Mouse (Mus musculus): ENCODE results near the gene Lrp10. TPM values are rescaled to one million over a fixed set of nuclear protein-coding genes. Genes with fewer than 3 reads are reported as not detected.

Gene Lrp10
- polyA plus RNA-seq, 1 experiment from 2014 or later = 26.6 TPM

DNA sequence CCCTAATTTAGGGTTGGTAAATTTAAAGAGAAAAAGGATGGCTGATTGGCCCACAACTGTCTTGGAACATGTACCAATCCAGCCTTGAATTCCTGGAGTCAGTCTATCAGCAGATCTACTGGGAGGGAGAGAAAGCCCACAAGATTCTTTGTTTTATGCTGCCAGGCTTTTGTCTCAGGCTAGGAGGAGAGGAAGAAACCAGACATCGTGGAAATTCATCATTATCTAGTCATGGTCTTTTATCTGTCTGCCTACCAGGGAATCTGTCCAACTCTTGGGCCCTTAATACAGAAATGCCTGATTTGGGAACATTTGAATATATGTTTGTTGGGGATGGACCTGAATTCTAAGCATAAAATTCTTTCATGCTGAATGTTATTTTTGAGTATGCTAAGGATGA lies 38.4 kb upstream of the Lrp10 start:
- no peak for ATAC-seq (ENCODE audit: insufficient read depth, low FRiP score, low TSS enrichment)
- Histone ChIP-seq H3K27ac (ENCODE audit: low read depth, low read length) (no peak overlapping the region), H3K4me2 (ENCODE audit: low read depth) (peak overlapping the region; percentile 48), H3K4me1 (ENCODE audit: control insufficient read depth, insufficient read depth, low read length) (peaks cover 13% of the 10 kb centered on the region), H3K27me3 (ENCODE audit: control insufficient read depth, insufficient read depth, low read length) (no peaks in the 10 kb centered on the region), H3K36me3 (ENCODE audit: control insufficient read depth, insufficient read depth, low read length) (no peaks in the 10 kb centered on the region), H3K4me3 (ENCODE audit: low read depth, low read length) (no peak overlapping the region), H3K9ac (ENCODE audit: low read length) (no peak overlapping the region), H3K9me3 (ENCODE audit: control insufficient read depth, low read length) (no peaks in the 10 kb centered on the region)
- 92% methylated on average over 1 of the region's 1 CpGs for WGBS
- DNase-seq (ENCODE audit: low spot score) = no peak

DNA sequence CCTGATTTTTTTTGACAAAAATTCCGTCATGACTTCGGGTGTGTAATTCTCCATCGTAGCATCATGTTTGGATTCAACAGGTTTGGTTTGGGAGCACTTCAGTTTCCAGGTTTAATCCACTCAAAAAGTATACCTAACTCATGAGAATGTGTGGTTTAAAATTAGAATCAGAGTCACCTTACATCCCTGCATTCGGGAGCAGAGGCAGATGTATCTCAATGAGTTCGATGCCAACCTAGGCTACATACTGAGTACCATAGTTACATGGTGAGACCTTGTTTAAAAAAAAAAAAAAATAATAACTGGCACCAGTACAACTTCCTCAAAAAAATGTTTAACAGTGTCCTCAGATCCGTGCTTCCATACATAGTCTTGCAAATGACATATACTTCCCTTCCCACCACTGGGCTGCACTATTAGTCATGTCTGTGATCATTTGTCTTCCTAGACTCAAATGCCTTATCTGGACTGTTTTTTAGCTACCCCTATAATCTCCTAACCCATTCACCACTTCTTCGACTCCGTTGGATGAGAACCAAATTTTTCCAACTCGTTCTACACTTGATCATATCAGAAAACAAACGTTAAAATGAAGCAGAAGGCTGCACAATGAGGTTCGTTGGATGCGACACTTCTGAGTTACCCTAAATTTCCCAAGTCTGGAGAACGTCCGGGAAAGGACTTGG lies 37.8 kb upstream of the Lrp10 start:
- Histone ChIP-seq H3K4me1 (ENCODE audit: control insufficient read depth, insufficient read depth, low read length) (peaks cover 15% of the 10 kb centered on the region), H3K36me3 (ENCODE audit: control insufficient read depth, insufficient read depth, low read length) (no peaks in the 10 kb centered on the region), H3K9ac (ENCODE audit: low read length) (peak overlapping the region; percentile 87), H3K9me3 (ENCODE audit: control insufficient read depth, low read length) (no peaks in the 10 kb centered on the region), H3K4me3 (ENCODE audit: low read depth, low read length) (peak overlapping the region; percentile 89), H3K4me2 (ENCODE audit: low read depth) (peak overlapping the region; percentile 48), H3K27me3 (ENCODE audit: control insufficient read depth, insufficient read depth, low read length) (no peaks in the 10 kb centered on the region), H3K27ac (ENCODE audit: low read depth, low read length) (peak overlapping the region; percentile 67)
- no peak; the same call in 1 of the 2 replicates for ATAC-seq (ENCODE audit: insufficient read depth, low FRiP score, low TSS enrichment)
- DNase-seq (ENCODE audit: low spot score) = no peak
- WGBS = 34% methylated on average over 14 of the region's 14 CpGs

DNA sequence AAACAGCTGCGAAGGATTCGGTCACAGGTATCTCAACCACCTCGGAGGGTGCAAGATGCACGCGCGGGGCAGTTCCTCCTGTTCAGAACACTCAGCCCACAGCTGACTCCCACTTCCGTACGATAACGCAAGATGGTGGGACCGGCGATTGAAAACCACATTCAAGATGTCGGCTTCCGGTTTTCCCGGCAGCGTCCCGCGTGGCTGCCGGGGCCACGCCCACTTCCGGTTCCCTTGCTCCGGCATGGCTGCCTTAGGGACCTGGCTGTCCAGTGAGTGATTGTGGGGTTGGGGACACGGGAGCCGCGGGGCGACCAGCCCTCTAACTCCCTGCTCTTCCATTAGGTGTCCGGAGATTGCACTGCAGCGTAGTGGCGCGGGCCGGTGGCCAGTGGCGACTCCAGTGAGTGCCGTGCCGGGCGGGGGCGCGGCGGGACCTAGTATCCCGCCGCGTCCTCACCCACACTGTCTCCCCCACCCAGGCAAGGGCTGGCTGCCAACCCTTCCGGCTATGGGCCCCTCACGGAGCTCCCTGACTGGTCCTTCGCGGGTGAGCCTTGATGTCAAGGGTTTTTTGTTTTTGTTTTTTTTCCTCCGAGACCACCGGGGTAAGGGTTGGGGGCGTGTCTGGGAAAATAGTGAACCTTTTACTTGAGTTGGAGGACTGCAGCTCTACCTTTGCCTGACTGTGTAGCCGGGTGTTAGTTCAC lies 37.1 kb upstream of the Lrp10 start, which contains the start of gene Mrpl52:
Gene Mrpl52, plus strand, starts transcription at position 221 of the 710 bp plus-strand sequence.
- Histone ChIP-seq H3K4me2 (ENCODE audit: low read depth) (peak within 1 kb of the TSS; percentile 48), H3K4me3 (ENCODE audit: low read depth, low read length) (peak within 1 kb of the TSS; percentile 89), H3K9ac (ENCODE audit: low read length) (peak within 1 kb of the TSS; percentile 87), H3K9me3 (ENCODE audit: control insufficient read depth, low read length) (no peaks in the 10 kb centered on the region), H3K27me3 (ENCODE audit: control insufficient read depth, insufficient read depth, low read length) (no peaks in the 10 kb centered on the region), H3K27ac (ENCODE audit: low read depth, low read length) (peak within 1 kb of the TSS; percentile 67), H3K36me3 (ENCODE audit: control insufficient read depth, insufficient read depth, low read length) (no peaks in the 10 kb centered on the region), H3K4me1 (ENCODE audit: control insufficient read depth, insufficient read depth, low read length) (peaks cover 15% of the 10 kb centered on the region)
- ATAC-seq (ENCODE audit: insufficient read depth, low FRiP score, low TSS enrichment) = peak; percentile 80
- peak; percentile 94 for DNase-seq (ENCODE audit: low spot score)
- 1% methylated on average over 48 of the region's 48 CpGs for WGBS

DNA sequence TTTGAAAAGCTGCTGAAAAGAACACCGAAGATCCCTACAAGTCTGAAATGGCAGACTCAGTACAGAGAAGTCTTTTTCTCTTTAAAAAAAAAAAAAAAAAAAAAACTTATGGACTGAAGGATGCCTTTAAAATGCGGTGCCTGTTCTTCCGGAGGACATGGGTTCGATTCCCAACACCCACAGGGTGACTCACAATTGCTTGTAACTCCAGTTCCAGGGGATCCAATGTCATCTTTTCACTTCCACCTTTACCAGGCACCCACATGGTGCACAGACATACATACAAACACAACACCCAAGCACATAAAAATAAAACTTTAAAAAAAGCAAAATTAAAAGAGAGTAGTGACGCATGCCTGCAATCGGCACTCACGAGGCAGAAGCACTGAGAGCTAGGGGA lies 36.2 kb upstream of the Lrp10 start:
- 95% methylated on average over 7 of the region's 7 CpGs for WGBS
- no peaks in the 10 kb centered on the region for H3K27me3 ChIP-seq (ENCODE audit: control insufficient read depth, insufficient read depth, low read length)
- peak overlapping the region; percentile 89 for H3K4me3 ChIP-seq (ENCODE audit: low read depth, low read length)
- ATAC-seq (ENCODE audit: insufficient read depth, low FRiP score, low TSS enrichment) = no peak
- no peaks in the 10 kb centered on the region for H3K9me3 ChIP-seq (ENCODE audit: control insufficient read depth, low read length)
- peak overlapping the region; percentile 48 for H3K4me2 ChIP-seq (ENCODE audit: low read depth)
- H3K4me1 ChIP-seq (ENCODE audit: control insufficient read depth, insufficient read depth, low read length) = peaks cover 15% of the 10 kb centered on the region
- no peak overlapping the region for H3K27ac ChIP-seq (ENCODE audit: low read depth, low read length)
- no peaks in the 10 kb centered on the region for H3K36me3 ChIP-seq (ENCODE audit: control insufficient read depth, insufficient read depth, low read length)
- no peak for DNase-seq (ENCODE audit: low spot score)
- H3K9ac ChIP-seq (ENCODE audit: low read length) = no peak overlapping the region

DNA sequence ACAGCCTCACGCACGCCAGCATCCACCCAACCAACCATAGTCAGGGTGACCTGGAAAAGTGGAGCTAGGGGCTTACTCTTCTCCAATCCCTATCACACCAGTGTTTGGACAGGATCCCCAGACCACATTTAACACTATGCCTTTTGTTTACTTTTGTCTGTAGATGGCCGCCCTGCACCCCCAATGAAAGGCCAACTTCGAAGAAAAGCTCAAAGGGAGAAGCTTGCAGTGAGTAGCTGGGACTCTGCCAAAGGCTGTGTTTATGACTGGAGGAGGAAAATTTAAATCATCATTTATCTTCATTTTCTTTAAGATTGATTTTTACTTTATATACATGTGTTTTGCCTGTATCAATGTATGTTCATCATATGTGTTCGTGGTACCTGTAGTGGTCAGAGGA lies 35.5 kb upstream of the Lrp10 start:
- Histone ChIP-seq H3K4me1 (ENCODE audit: control insufficient read depth, insufficient read depth, low read length) (peaks cover 17% of the 10 kb centered on the region), H3K27me3 (ENCODE audit: control insufficient read depth, insufficient read depth, low read length) (no peaks in the 10 kb centered on the region), H3K9ac (ENCODE audit: low read length) (no peak overlapping the region), H3K4me2 (ENCODE audit: low read depth) (no peak overlapping the region), H3K27ac (ENCODE audit: low read depth, low read length) (no peak overlapping the region), H3K4me3 (ENCODE audit: low read depth, low read length) (no peak overlapping the region), H3K36me3 (ENCODE audit: control insufficient read depth, insufficient read depth, low read length) (no peaks in the 10 kb centered on the region), H3K9me3 (ENCODE audit: control insufficient read depth, low read length) (no peaks in the 10 kb centered on the region)
- DNase-seq (ENCODE audit: low spot score) (no peak), ATAC-seq (ENCODE audit: insufficient read depth, low FRiP score, low TSS enrichment) (no peak)
- WGBS = 94% methylated on average over 5 of the region's 5 CpGs

DNA sequence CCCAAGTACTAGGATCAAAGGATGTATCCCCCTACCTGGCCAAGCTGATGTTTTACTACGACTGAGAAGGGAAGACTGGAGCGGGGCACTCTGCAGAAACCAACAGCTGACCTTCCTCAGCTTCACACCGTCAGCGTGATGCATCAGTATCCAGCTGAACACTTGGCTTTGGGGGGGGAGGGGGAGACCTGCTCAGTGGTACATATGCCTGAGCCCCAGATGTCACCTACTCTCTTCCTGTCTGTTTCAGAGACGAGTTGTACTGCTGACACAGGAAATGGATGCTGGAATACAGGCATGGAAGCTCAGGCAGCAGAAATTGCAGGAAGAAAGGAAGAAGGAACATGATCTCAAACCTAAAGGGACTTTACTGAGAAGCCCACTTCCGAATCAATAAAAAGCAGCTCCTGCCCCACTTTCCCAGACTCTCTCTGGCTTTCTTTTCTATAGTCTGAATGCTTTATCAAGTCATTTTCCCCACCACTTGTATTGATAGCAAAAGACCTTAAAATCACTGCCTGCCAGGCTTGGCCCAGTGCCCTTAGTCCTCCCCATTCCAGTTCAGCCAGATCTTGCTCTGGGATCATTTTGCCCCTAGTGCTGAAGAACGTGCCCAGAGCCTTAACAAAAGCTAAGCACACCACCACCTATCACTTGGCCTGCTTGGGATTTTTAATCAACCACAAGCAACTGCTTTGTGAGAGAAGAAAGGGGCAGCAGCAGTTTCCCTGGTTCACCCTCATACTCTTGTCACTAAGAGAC lies 34.4 kb upstream of the Lrp10 start:
- Histone ChIP-seq H3K27ac (ENCODE audit: low read depth, low read length) (no peak overlapping the region), H3K9me3 (ENCODE audit: control insufficient read depth, low read length) (no peaks in the 10 kb centered on the region), H3K4me1 (ENCODE audit: control insufficient read depth, insufficient read depth, low read length) (peaks cover 18% of the 10 kb centered on the region), H3K9ac (ENCODE audit: low read length) (no peak overlapping the region; the same call in 1 of the 2 replicates), H3K4me3 (ENCODE audit: low read depth, low read length) (no peak overlapping the region), H3K36me3 (ENCODE audit: control insufficient read depth, insufficient read depth, low read length) (no peaks in the 10 kb centered on the region), H3K27me3 (ENCODE audit: control insufficient read depth, insufficient read depth, low read length) (no peaks in the 10 kb centered on the region), H3K4me2 (ENCODE audit: low read depth) (peak overlapping the region; percentile 65)
- no peak for DNase-seq (ENCODE audit: low spot score)
- ATAC-seq (ENCODE audit: insufficient read depth, low FRiP score, low TSS enrichment) = no peak
- 70% methylated on average over 7 of the region's 7 CpGs for WGBS

DNA sequence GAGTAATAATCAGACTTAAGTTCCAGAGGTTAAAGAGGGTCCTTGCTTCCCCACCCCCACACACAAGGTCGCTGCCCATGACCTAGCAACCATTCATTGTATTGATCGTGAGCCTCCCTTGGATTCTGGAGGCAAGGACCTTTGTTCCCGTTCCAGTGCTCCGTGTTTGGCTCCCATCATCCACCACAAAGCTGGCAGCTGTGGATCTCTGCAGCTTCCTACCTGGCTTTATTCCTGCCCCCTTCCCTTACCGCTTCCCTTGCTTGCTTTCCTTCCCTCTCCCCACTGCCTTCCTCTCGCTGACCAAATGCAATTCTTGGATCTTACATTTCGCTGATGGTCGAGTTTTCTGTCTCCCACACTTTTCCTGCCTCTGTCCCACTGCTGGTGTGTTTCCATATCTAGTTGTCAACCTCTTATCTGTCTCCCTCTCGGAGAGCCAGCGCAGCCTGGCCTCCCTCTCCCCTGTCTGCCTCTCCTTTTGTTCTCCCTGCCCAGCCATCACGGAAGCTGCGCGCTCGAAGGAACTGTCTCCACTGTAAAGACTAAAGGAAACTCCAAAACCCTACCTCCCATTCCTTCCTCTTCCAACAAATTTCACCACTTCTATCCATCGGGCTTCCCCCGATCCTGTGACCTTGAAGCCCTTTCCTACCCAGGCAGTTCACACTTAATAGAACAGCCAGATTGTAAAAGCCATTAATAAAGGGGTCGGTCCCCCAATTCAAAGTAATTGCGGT lies 33.4 kb upstream of the Lrp10 start:
- no peak for DNase-seq (ENCODE audit: low spot score)
- peak overlapping the region; percentile 65 for H3K4me2 ChIP-seq (ENCODE audit: low read depth)
- no peaks in the 10 kb centered on the region for H3K36me3 ChIP-seq (ENCODE audit: control insufficient read depth, insufficient read depth, low read length)
- ATAC-seq (ENCODE audit: insufficient read depth, low FRiP score, low TSS enrichment) = no peak
- peaks cover 18% of the 10 kb centered on the region for H3K4me1 ChIP-seq (ENCODE audit: control insufficient read depth, insufficient read depth, low read length)
- H3K27me3 ChIP-seq (ENCODE audit: control insufficient read depth, insufficient read depth, low read length) = no peaks in the 10 kb centered on the region
- H3K4me3 ChIP-seq (ENCODE audit: low read depth, low read length) = peak overlapping the region; percentile 60
- no peaks in the 10 kb centered on the region for H3K9me3 ChIP-seq (ENCODE audit: control insufficient read depth, low read length)
- peak overlapping the region; percentile 92 for H3K9ac ChIP-seq (ENCODE audit: low read length)
- H3K27ac ChIP-seq (ENCODE audit: low read depth, low read length) = peak overlapping the region; percentile 74
- 4% methylated on average over 18 of the region's 18 CpGs for WGBS

DNA sequence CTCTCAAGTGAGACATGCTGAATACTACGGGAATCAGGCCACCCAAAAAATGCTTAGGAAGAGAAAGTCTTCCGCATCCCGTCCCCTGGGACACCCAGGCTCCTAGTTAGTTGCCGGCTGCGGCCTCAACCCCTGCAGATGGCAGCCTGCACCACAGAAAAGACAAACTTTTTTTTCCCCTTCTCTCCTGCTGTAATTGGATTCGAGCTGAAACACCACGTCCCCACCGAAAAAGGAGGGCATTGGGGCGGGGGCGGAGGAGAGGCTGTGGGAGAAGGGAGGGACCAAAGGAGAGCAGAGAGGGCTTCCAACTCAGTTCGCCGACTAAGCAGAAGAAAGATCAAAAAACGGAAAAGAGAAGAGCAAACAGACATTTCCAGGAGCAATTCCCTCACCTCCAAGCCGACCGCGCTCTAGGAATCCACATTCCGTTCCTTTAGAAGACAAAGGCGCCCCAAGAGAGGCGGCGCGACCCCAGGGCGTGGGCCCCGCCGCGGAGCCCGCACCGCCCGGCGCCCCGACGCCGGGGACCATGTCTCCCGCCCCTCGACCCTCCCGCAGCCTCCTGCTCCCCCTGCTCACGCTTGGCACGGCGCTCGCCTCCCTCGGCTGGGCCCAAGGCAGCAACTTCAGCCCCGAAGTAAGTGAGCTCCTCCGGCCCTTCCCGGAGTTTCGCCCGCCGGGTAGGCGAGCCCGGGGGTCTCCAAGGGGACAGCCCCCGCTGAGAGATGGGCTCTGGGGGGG lies 32.4 kb upstream of the Lrp10 start, which contains the start of gene Mmp14:
Gene Mmp14, plus strand, starts transcription at position 279 of the 744 bp plus-strand sequence.
- Histone ChIP-seq H3K4me2 (ENCODE audit: low read depth) (peak within 1 kb of the TSS; percentile 65), H3K27ac (ENCODE audit: low read depth, low read length) (peak within 1 kb of the TSS; percentile 74), H3K36me3 (ENCODE audit: control insufficient read depth, insufficient read depth, low read length) (no peaks in the 10 kb centered on the region), H3K4me3 (ENCODE audit: low read depth, low read length) (peak within 1 kb of the TSS; percentile 60), H3K4me1 (ENCODE audit: control insufficient read depth, insufficient read depth, low read length) (peaks cover 18% of the 10 kb centered on the region), H3K9me3 (ENCODE audit: control insufficient read depth, low read length) (no peaks in the 10 kb centered on the region), H3K9ac (ENCODE audit: low read length) (peak within 1 kb of the TSS; percentile 92), H3K27me3 (ENCODE audit: control insufficient read depth, insufficient read depth, low read length) (no peaks in the 10 kb centered on the region)
- 1% methylated on average over 49 of the region's 49 CpGs for WGBS
- ATAC-seq (ENCODE audit: insufficient read depth, low FRiP score, low TSS enrichment) (peak; percentile 36), DNase-seq (ENCODE audit: low spot score) (peak; percentile 76)

Measured in neural tube, embryonic 11.5 days (tissue).